Mouse (Mus musculus): ENCODE measurements around the gene Serpina3n. TPM values are rescaled to one million over a fixed set of nuclear protein-coding genes. Genes with fewer than 3 reads are reported as not detected.
A peak's percentile ranks its signal among the peaks of the same experiment; 100 is the strongest.
"Not testable (repeated sequence)": the region's sequence is repeated elsewhere in the genome, so short reads cannot be mapped to it uniquely, and the experiment has no call there.

Serpina3n gene
- polyA plus RNA-seq, 1 experiment, result 21.1 TPM

GRCm38 (mm10) chr12:104388477-104388876 is 18.1 kb upstream of the Serpina3n start:
- Histone ChIP-seq H3K27ac (ENCODE audit: insufficient read depth, low read length) (no peak overlapping the region), H3K4me1 (ENCODE audit: control insufficient read depth, insufficient read depth, low read length) (no peaks in the 10 kb centered on the region), H3K27me3 (ENCODE audit: control insufficient read depth, insufficient read depth, low read length) (no peaks in the 10 kb centered on the region), H3K4me3 (replicated peaks; ENCODE audit: insufficient read depth, low read depth, low read length) (no peak overlapping the region)
- TF ChIP-seq POLR2A (IDR thresholded peaks at IDR 0.05; ENCODE audit: borderline replicate concordance, insufficient read depth, low read length) (no peak), CTCF (IDR thresholded peaks at IDR 0.05; ENCODE audit: borderline replicate concordance, insufficient read depth, low read depth, low read length) (no peak)
- DNase-seq, result no peak

GRCm38 (mm10) chr12:104391057-104391456 is 15.5 kb upstream of the Serpina3n start:
- not testable (repeated sequence) for H3K4me1 ChIP-seq (ENCODE audit: control insufficient read depth, insufficient read depth, low read length); H3K4me3 ChIP-seq (replicated peaks; ENCODE audit: insufficient read depth, low read depth, low read length); H3K27ac ChIP-seq (ENCODE audit: insufficient read depth, low read length); DNase-seq; H3K27me3 ChIP-seq (ENCODE audit: control insufficient read depth, insufficient read depth, low read length)
- WGBS, result 60% methylated on average over 2 of the region's 2 CpGs

- TF ChIP-seq POLR2A (IDR thresholded peaks at IDR 0.05; ENCODE audit: borderline replicate concordance, insufficient read depth, low read length) (no peak), CTCF (IDR thresholded peaks at IDR 0.05; ENCODE audit: borderline replicate concordance, insufficient read depth, low read depth, low read length) (no peak)
- DNase-seq, result no peak
- no peak overlapping the region for H3K27ac ChIP-seq (ENCODE audit: insufficient read depth, low read length)
- 83% methylated on average over 5 of the region's 5 CpGs for WGBS
- no peaks in the 10 kb centered on the region for H3K27me3 ChIP-seq (ENCODE audit: control insufficient read depth, insufficient read depth, low read length)
- no peak overlapping the region for H3K4me3 ChIP-seq (replicated peaks; ENCODE audit: insufficient read depth, low read depth, low read length)
- no peaks in the 10 kb centered on the region for H3K4me1 ChIP-seq (ENCODE audit: control insufficient read depth, insufficient read depth, low read length)
These were observed 2.6 kb upstream of the Serpina3n start for GRCm38 (mm10) chr12:104403968-104404367.

GRCm38 (mm10) chr12:104412507-104412906 is 6.0 kb downstream of the Serpina3n start:
- Histone ChIP-seq H3K4me1 (ENCODE audit: control insufficient read depth, insufficient read depth, low read length) (peaks cover 21% of the 10 kb centered on the region), H3K27me3 (ENCODE audit: control insufficient read depth, insufficient read depth, low read length) (no peaks in the 10 kb centered on the region), H3K4me3 (replicated peaks; ENCODE audit: insufficient read depth, low read depth, low read length) (no peak overlapping the region), H3K27ac (ENCODE audit: insufficient read depth, low read length) (no peak overlapping the region)
- no peak for DNase-seq
- WGBS, result 86% methylated on average over 6 of the region's 6 CpGs
- TF ChIP-seq POLR2A (IDR thresholded peaks at IDR 0.05; ENCODE audit: borderline replicate concordance, insufficient read depth, low read length) (no peak), CTCF (IDR thresholded peaks at IDR 0.05; ENCODE audit: borderline replicate concordance, insufficient read depth, low read depth, low read length) (no peak)

- no peak for TF ChIP-seq POLR2A (IDR thresholded peaks at IDR 0.05; ENCODE audit: borderline replicate concordance, insufficient read depth, low read length)
- no peak for TF ChIP-seq CTCF (IDR thresholded peaks at IDR 0.05; ENCODE audit: borderline replicate concordance, insufficient read depth, low read depth, low read length)
- H3K27me3 ChIP-seq (ENCODE audit: control insufficient read depth, insufficient read depth, low read length), result no peaks in the 10 kb centered on the region
- 33% methylated on average over 2 of the region's 2 CpGs for WGBS
- peak; percentile 40 to 59 for DNase-seq
- H3K4me1 ChIP-seq (ENCODE audit: control insufficient read depth, insufficient read depth, low read length), result peaks cover 21% of the 10 kb centered on the region
- no peak overlapping the region for H3K4me3 ChIP-seq (replicated peaks; ENCODE audit: insufficient read depth, low read depth, low read length)
- H3K27ac ChIP-seq (ENCODE audit: insufficient read depth, low read length), result no peak overlapping the region
These were observed 8.0 kb downstream of the Serpina3n start for GRCm38 (mm10) chr12:104414576-104414975.

GRCm38 (mm10) chr12:104415625-104416315 is 9.2 kb downstream of the Serpina3n start:
- Histone ChIP-seq H3K27me3 (ENCODE audit: control insufficient read depth, insufficient read depth, low read length) (no peaks in the 10 kb centered on the region), H3K4me1 (ENCODE audit: control insufficient read depth, insufficient read depth, low read length) (peaks cover 21% of the 10 kb centered on the region), H3K27ac (ENCODE audit: insufficient read depth, low read length) (no peak overlapping the region), H3K4me3 (replicated peaks; ENCODE audit: insufficient read depth, low read depth, low read length) (no peak overlapping the region)
- DNase-seq, result peak; percentile 62 to 85
- TF ChIP-seq POLR2A (IDR thresholded peaks at IDR 0.05; ENCODE audit: borderline replicate concordance, insufficient read depth, low read length) (no peak), CTCF (IDR thresholded peaks at IDR 0.05; ENCODE audit: borderline replicate concordance, insufficient read depth, low read depth, low read length) (no peak)
- WGBS, result 25% methylated on average over 6 of the region's 6 CpGs

GRCm38 (mm10) chr12:104418340-104419135 is 12.0 kb downstream of the Serpina3n start:
- Histone ChIP-seq H3K27me3 (ENCODE audit: control insufficient read depth, insufficient read depth, low read length) (no peaks in the 10 kb centered on the region), H3K4me3 (replicated peaks; ENCODE audit: insufficient read depth, low read depth, low read length) (no peak overlapping the region), H3K4me1 (ENCODE audit: control insufficient read depth, insufficient read depth, low read length) (peaks cover 21% of the 10 kb centered on the region), H3K27ac (ENCODE audit: insufficient read depth, low read length) (no peak overlapping the region)
- peak; percentile 82 for TF ChIP-seq CTCF (IDR thresholded peaks at IDR 0.05; ENCODE audit: borderline replicate concordance, insufficient read depth, low read depth, low read length)
- TF ChIP-seq POLR2A (IDR thresholded peaks at IDR 0.05; ENCODE audit: borderline replicate concordance, insufficient read depth, low read length), result no peak
- WGBS, result 17% methylated on average over 17 of the region's 17 CpGs
- peak; percentile 54 to 77 for DNase-seq

- no peak for DNase-seq
- TF ChIP-seq CTCF (IDR thresholded peaks at IDR 0.05; ENCODE audit: borderline replicate concordance, insufficient read depth, low read depth, low read length), result peak; percentile 41; the same call in 1 of the 2 replicates
- TF ChIP-seq POLR2A (IDR thresholded peaks at IDR 0.05; ENCODE audit: borderline replicate concordance, insufficient read depth, low read length), result no peak
- Histone ChIP-seq H3K27me3 (ENCODE audit: control insufficient read depth, insufficient read depth, low read length) (no peaks in the 10 kb centered on the region), H3K27ac (ENCODE audit: insufficient read depth, low read length) (no peak overlapping the region), H3K4me3 (replicated peaks; ENCODE audit: insufficient read depth, low read depth, low read length) (no peak overlapping the region), H3K4me1 (ENCODE audit: control insufficient read depth, insufficient read depth, low read length) (peaks cover 15% of the 10 kb centered on the region; the same call in 1 of the 2 replicates)
- WGBS, result 9% methylated on average over 2 of the region's 2 CpGs
These were observed 12.6 kb downstream of the Serpina3n start for GRCm38 (mm10) chr12:104419136-104419462.

All from cerebellum, adult 2 months (tissue).